Mouse (Mus musculus) liver, embryonic 12.5 days (tissue): ENCODE measurements around the gene Oit3. TPM values are rescaled to one million over a fixed set of nuclear protein-coding genes. Genes with fewer than 3 reads are reported as not detected.
"Not testable (repeated sequence)": the region's sequence is repeated elsewhere in the genome, so short reads cannot be mapped to it uniquely, and the experiment has no call there.

Experiments
- ATAC-seq: fragments of 200-750 bp; cut with Nextera tagmentation; 2 replicates; pipeline ENCODE4 v1.8.0; 2017; ENCODE audit warnings: moderate number of reproducible peaks, mild to moderate bottlenecking, moderate library complexity
- H3K27ac ChIP-seq: fragments of 300-500 bp; sonication (generic); 2 replicates; pipeline ENCODE4 v1.5.1; 2016; ENCODE audit warnings: mild to moderate bottlenecking
- H3K27me3 ChIP-seq: fragments of 300-500 bp; sonication (generic); replicated peaks from 2 replicates; pipeline ENCODE4 v1.6.1; 2016; ENCODE audit warnings: mild to moderate bottlenecking, moderate library complexity
- H3K36me3 ChIP-seq: fragments of 300-500 bp; sonication (generic); 2 replicates; pipeline ENCODE4 v1.6.1; 2016; ENCODE audit warnings: mild to moderate bottlenecking, moderate library complexity
- H3K4me1 ChIP-seq: fragments of 300-500 bp; sonication (generic); 2 replicates; pipeline ENCODE4 v1.6.1; 2016
- H3K4me2 ChIP-seq: fragments of 300-500 bp; sonication (generic); 2 replicates; pipeline ENCODE4 v1.6.1; 2016; ENCODE audit warnings: mild to moderate bottlenecking, moderate library complexity
- H3K4me3 ChIP-seq: fragments of 300-500 bp; sonication (generic); 2 replicates; pipeline ENCODE4 v1.5.1; 2016; ENCODE audit warnings: mild to moderate bottlenecking, moderate library complexity
- H3K9ac ChIP-seq: fragments of 300-500 bp; sonication (generic); 2 replicates; pipeline ENCODE4 v1.6.1; 2016; ENCODE audit warnings: mild to moderate bottlenecking, moderate library complexity
- H3K9me3 ChIP-seq: fragments of 300-500 bp; sonication (generic); replicated peaks from 2 replicates; pipeline ENCODE4 v1.6.1; 2016; ENCODE audit warnings: mild to moderate bottlenecking, moderate library complexity
- WGBS: fragments of 180-500 bp; shearing (Covaris S2); methylation state at CpG from one replicate; pipeline ENCODE4 v1.1.7; 2016; ENCODE audit not compliant: insufficient replicate concordance; 5-methylcytosine and 5-hydroxymethylcytosine counted together
- polyA plus RNA-seq: library from polyadenylated mRNA; unstranded; fragments of >200 nt; fragmentation: Nextera tagmentation; extraction: Ambion mirVana; gene quantifications from 2 replicates; pipeline ENCODE4 v1.2.1, GENCODE M21; 2016

The Oit3 gene
- polyA plus RNA-seq, 1 experiment from 2014 or later = 37.4 TPM

DNA sequence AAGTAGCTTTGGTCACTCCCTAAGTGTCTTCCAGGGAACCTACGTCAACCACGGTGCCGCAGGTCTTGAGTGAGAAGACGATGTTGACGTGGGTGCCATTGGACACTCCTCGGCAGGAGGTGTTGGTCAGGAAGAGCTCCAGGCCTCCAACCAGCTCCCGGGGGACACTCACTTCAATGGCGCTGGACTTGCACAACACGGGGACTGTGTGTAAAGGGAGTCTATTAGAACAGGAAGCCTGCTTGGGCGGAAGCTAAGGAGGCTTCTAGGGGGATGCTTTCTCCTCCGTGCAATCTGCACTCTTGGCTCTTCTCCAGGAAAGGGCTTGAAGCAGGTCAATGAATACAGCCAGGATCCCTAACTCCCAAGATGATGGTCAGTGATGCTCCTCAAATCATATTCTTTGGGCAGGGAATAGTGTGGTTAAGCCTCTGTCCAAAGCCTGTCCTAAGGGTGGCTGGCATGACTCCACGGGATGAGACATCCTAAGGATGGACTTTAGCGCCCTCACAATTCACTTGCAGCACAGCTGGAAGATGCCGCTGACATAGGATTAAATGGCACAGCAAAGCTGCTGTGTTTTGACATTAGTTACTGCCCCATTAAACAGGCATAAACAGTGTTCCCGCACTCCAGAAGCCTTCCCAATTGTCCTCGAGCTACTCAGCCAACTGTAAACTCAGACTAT lies 12.0 kb downstream of the Oit3 start:
- Histone ChIP-seq H3K27ac (no peak overlapping the region), H3K9ac (no peak overlapping the region), H3K4me1 (peaks cover 14% of the 10 kb centered on the region), H3K9me3 (no peaks in the 10 kb centered on the region), H3K4me2 (no peak overlapping the region), H3K4me3 (no peak overlapping the region), H3K27me3 (no peaks in the 10 kb centered on the region), H3K36me3 (no peaks in the 10 kb centered on the region)
- WGBS = 72% methylated on average over 16 of the region's 16 CpGs
- no peak for ATAC-seq

- no peak for ATAC-seq
- Histone ChIP-seq H3K36me3 (peaks cover 9% of the 10 kb centered on the region), H3K4me1 (peaks cover 14% of the 10 kb centered on the region), H3K4me2 (no peak overlapping the region), H3K27me3 (no peaks in the 10 kb centered on the region), H3K4me3 (no peak overlapping the region), H3K9ac (no peak overlapping the region), H3K9me3 (no peaks in the 10 kb centered on the region), H3K27ac (no peak overlapping the region)
- WGBS = 70% methylated on average over 4 of the region's 4 CpGs
Measured at GRCm38 (mm10) chr10:59426371-59426770, 15.2 kb downstream of the Oit3 start.

DNA sequence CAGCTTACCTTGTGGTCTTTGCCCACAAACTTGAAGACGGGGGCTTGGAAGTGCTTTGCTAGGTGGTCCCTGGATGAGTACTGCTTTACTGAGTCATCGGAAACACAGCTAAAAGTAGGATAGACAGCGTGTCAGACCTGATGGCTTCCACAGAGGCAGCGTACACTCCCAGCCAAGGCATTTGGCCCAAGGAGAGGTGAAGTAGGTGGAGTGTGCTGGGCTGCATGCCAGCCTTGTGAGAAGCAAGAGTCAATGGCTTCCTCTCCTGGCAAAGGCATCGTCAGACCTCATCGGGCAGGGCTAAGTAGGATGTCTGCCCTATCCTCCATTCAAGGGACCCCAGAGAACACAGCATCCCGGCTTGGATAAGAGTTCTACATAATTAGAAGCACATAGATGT lies 16.2 kb downstream of the Oit3 start:
- Histone ChIP-seq H3K9me3 (no peaks in the 10 kb centered on the region), H3K27ac (no peak overlapping the region), H3K4me2 (no peak overlapping the region), H3K4me1 (peaks cover 4% of the 10 kb centered on the region), H3K36me3 (peaks cover 9% of the 10 kb centered on the region), H3K4me3 (no peak overlapping the region), H3K9ac (no peak overlapping the region), H3K27me3 (no peaks in the 10 kb centered on the region)
- no peak for ATAC-seq
- WGBS = 73% methylated on average over 7 of the region's 7 CpGs

- 48% methylated on average over 3 of the region's 3 CpGs for WGBS
Measured at GRCm38 (mm10) chr10:59424453-59424852, 17.1 kb downstream of the Oit3 start.

DNA sequence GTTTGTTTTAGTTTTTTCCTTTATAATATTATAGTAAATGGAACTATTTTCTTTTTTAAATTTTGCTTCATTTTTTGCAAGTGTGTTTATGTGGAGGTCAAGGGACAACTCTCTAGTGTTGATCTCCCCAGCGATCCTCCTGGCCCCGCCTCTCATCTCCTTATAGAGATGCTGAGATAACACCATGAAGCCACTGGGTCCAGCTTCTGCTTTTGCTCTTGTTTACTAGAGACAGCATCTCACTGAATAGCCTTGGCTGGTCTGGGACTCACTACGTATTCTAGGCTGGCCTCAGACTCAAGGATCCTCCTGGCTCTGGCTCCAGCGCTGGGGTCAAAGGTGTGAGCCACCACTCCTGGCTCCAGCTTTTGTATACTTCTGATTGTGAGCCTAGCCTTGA lies 22.1 kb downstream of the Oit3 start:
- H3K27me3 ChIP-seq = no peaks in the 10 kb centered on the region
- peaks cover 9% of the 10 kb centered on the region for H3K36me3 ChIP-seq
- H3K4me2 ChIP-seq = no peak overlapping the region
- H3K9ac ChIP-seq = no peak overlapping the region
- H3K4me3 ChIP-seq = no peak overlapping the region
- 57% methylated on average over 4 of the region's 4 CpGs for WGBS
- no peaks in the 10 kb centered on the region for H3K9me3 ChIP-seq
- no peak overlapping the region for H3K27ac ChIP-seq
- no peaks in the 10 kb centered on the region for H3K4me1 ChIP-seq
- no peak for ATAC-seq

More at GRCm38 (mm10) chr10:59424453-59424852, 17.1 kb downstream of the Oit3 start:
- Histone ChIP-seq H3K4me2 (no peak overlapping the region), H3K36me3 (peaks cover 9% of the 10 kb centered on the region), H3K9me3 (no peaks in the 10 kb centered on the region), H3K4me1 (no peaks in the 10 kb centered on the region), H3K9ac (no peak overlapping the region), H3K4me3 (no peak overlapping the region), H3K27ac (no peak overlapping the region), H3K27me3 (no peaks in the 10 kb centered on the region)
- no peak for ATAC-seq

GRCm38 (mm10) chr10:59416623-59417022 lies 25.0 kb downstream of the Oit3 start:
- no peak overlapping the region for H3K9ac ChIP-seq
- no peak overlapping the region for H3K27ac ChIP-seq
- no peak overlapping the region for H3K4me2 ChIP-seq
- H3K36me3 ChIP-seq = no peaks in the 10 kb centered on the region; the same call in 1 of the 2 replicates
- no peak for ATAC-seq
- no peaks in the 10 kb centered on the region for H3K9me3 ChIP-seq
- no peaks in the 10 kb centered on the region for H3K27me3 ChIP-seq
- H3K4me3 ChIP-seq = no peak overlapping the region
- H3K4me1 ChIP-seq = no peaks in the 10 kb centered on the region
- 66% methylated on average over 3 of the region's 3 CpGs for WGBS

DNA sequence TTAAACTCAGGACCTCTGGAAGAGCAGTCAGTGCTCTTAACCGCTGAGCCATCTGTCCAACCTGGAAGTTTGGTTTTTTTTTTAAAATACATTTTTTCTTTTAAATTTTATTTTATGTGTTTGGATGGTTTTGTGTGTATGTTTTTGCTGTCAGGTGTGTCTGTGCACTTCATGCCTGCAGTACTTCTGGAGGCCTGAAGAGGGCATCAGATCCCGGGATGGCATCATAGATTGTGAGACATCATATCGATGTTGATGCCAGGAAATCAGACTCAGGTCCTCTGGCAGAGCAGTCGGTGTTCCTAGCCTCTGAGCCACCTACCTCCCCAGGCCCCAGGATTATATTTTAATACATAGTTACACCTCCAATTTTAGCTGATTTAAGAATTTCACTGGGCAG lies 27.9 kb downstream of the Oit3 start:
- 77% methylated on average over 4 of the region's 4 CpGs for WGBS
- H3K27me3 ChIP-seq = no peaks in the 10 kb centered on the region

DNA sequence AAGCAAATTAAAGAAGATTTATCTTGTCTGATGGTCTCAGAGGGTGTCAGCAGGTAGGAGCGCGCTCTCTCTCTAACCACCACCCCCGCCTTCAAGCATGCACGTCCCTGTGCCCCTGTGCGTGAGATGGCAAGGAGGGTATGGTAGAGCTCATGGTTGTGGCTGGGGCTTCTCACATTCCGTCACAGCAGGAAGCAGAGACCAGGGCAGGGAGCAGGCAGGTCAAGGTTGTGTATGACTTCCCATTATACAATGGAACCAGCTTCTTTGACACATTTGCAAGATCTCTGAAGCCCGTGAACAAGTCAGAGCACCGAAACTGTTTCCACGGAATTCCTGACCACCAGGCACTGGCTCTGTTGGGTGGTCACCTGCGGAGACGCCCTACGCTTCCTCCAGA lies 31.3 kb downstream of the Oit3 start:
- H3K4me2 ChIP-seq = no peak overlapping the region
- WGBS = 67% methylated on average over 12 of the region's 12 CpGs
- H3K27me3 ChIP-seq = no peaks in the 10 kb centered on the region
- H3K9ac ChIP-seq = no peak overlapping the region
- no peak overlapping the region for H3K27ac ChIP-seq
- H3K36me3 ChIP-seq = no peaks in the 10 kb centered on the region
- no peak overlapping the region for H3K4me3 ChIP-seq
- ATAC-seq = no peak
- no peaks in the 10 kb centered on the region for H3K4me1 ChIP-seq
- H3K9me3 ChIP-seq = no peaks in the 10 kb centered on the region

More for the DNA sequence above, 27.9 kb downstream of the Oit3 start:
- no peaks in the 10 kb centered on the region for H3K9me3 ChIP-seq
- no peak overlapping the region for H3K9ac ChIP-seq
- no peak overlapping the region for H3K4me2 ChIP-seq
- H3K4me3 ChIP-seq = no peak overlapping the region
- no peak overlapping the region for H3K27ac ChIP-seq
- no peaks in the 10 kb centered on the region for H3K36me3 ChIP-seq
- no peaks in the 10 kb centered on the region for H3K4me1 ChIP-seq
- no peak for ATAC-seq

- WGBS = 54% methylated on average over 6 of the region's 6 CpGs
Measured at GRCm38 (mm10) chr10:59408499-59408898, 33.1 kb downstream of the Oit3 start.

GRCm38 (mm10) chr10:59403793-59404149 lies 37.8 kb downstream of the Oit3 start:
- H3K27ac ChIP-seq = peak overlapping the region; percentile 71
- ATAC-seq = peak; percentile 51

More at GRCm38 (mm10) chr10:59408499-59408898, 33.1 kb downstream of the Oit3 start:
- Histone ChIP-seq H3K36me3 (no peaks in the 10 kb centered on the region), H3K27ac (no peak overlapping the region), H3K9me3 (no peaks in the 10 kb centered on the region), H3K27me3 (no peaks in the 10 kb centered on the region), H3K4me1 (no peaks in the 10 kb centered on the region), H3K9ac (no peak overlapping the region), H3K4me2 (no peak overlapping the region), H3K4me3 (no peak overlapping the region)
- ATAC-seq = no peak

GRCm38 (mm10) chr10:59402899-59403792 lies 38.4 kb downstream of the Oit3 start, which contains the start of gene Pla2g12b:
Pla2g12b (plus strand) TSS chr10:59403660.
- Histone ChIP-seq H3K9me3 (no peaks in the 10 kb centered on the region), H3K9ac (peak within 1 kb of the TSS; percentile 39; the same call in 1 of the 2 replicates), H3K4me3 (peak within 1 kb of the TSS; percentile 37), H3K4me1 (no peaks in the 10 kb centered on the region), H3K27me3 (no peaks in the 10 kb centered on the region), H3K27ac (peak within 1 kb of the TSS; percentile 71), H3K4me2 (peak within 1 kb of the TSS; percentile 45), H3K36me3 (no peaks in the 10 kb centered on the region)
- peak; percentile 89 for ATAC-seq
- 56% methylated on average over 21 of the region's 21 CpGs for WGBS

More at GRCm38 (mm10) chr10:59403793-59404149, 37.8 kb downstream of the Oit3 start:
- Histone ChIP-seq H3K4me1 (no peaks in the 10 kb centered on the region), H3K4me3 (peak overlapping the region; percentile 37), H3K36me3 (no peaks in the 10 kb centered on the region), H3K9me3 (no peaks in the 10 kb centered on the region), H3K27me3 (no peaks in the 10 kb centered on the region), H3K9ac (peak overlapping the region; percentile 39; the same call in 1 of the 2 replicates), H3K4me2 (peak overlapping the region; percentile 45)
- WGBS = 58% methylated on average over 10 of the region's 10 CpGs

GRCm38 (mm10) chr10:59395461-59395860 lies 46.1 kb downstream of the Oit3 start, which contains the start of gene Gm10273:
Gm10273 (plus strand) TSS chr10:59395632.
- H3K4me2 ChIP-seq, H3K9me3 ChIP-seq, H3K27ac ChIP-seq, H3K27me3 ChIP-seq, H3K36me3 ChIP-seq, H3K9ac ChIP-seq, ATAC-seq, H3K4me1 ChIP-seq, H3K4me3 ChIP-seq: not testable (repeated sequence)
- WGBS = 88% methylated on average over 13 of the region's 25 CpGs
